Mouse (Mus musculus): ENCODE data around the gene Tbc1d9.

Tbc1d9 gene

DNA sequence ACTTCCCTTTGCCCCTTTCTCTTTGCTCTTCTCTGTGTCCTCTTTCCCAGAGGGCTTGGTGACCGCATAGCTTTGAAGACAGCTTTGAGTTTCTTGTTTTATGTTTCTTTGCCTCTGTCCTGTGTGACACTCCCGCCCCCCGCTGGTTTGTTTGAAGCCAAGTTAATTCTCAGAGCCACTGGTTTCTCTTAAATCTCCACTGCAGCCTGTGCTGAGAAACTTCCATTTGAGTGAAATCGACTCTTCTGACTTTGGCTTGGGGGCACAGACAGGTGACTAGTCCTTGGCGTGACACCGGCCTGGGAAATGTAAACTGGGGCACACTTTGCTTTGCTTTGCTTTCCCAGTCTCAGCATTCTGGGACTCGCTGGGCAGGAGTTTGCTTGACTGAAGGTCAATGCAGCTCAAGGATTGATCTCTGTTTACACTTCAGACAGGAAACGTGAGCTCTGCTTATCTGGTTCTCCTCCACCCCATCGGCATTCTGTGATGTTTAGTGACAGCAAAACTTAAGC lies 13.1 kb downstream of the Tbc1d9 start:
- DNase-seq (ENCODE audit: low spot score), result no peak

DNA sequence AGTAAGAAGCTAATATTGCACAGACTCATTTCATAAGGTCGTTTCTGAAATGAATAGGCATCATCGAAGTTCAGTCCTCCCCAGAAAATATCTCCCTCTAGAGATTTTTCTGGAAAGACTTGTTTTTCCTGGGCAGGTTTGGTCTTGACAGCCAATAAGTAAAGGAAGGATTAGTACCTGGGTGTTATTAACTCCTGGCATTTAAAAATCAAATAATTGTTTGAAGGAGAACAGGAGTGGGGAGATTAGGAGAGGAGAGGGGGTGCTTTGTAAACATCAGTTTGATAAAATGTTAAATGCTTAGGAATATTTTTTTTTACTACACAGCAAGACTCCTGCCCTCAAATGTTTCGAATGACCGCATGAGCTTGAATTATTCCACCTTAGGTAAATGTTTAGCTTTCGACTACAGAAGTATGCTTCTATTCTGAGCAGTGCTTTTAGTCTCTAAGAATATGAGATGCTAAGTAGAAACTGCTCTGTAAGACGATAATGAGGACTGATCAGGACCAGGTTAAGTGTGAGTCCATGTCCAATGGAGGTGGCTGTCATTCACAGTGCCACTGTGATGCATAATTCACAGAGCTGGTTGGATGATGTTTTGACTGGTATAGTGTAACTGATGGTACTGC lies 16.8 kb downstream of the Tbc1d9 start:
- DNase-seq (ENCODE audit: low spot score), result no peak

DNA sequence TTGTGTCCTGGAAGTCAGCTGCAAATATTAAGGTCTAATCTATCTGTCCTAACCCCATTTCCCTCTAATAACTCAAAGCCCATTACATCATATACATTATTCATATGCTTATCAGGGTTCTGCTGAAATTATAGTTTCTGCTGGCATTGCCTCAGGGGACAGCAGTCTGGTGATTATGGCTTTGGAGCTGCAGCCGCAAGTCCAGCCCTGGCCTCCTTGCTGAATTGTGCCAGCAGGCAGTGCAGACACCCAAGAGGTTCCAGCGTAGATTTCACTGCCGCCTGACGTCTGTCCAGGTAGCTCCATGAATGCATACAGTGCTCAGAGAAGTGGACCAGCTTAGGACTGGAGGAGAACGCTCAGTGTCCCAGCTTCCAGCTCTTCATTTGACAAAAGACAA lies 17.6 kb downstream of the Tbc1d9 start:
- no peak for DNase-seq (ENCODE audit: low spot score)

DNA sequence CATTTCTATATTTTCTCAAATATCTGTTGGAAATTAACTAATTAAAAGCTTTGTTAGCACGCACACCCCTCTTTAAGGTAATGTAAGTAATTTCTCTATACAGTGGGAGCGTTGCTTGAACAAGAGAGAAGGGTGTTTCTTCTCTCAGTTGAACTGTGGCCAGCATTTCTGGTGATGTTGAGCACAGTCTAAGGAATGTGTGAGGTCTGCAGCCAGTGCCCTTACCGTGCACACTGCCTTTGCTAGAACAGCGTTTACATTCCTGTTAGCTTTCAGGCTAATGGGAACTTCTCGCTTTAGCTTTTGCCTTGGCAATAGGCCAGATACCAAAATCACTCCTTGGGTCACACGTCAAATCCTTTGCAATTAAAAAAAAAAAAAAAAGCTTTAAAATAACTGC lies 21.2 kb downstream of the Tbc1d9 start:
- DNase-seq (ENCODE audit: low spot score), result peak; percentile 63

DNA sequence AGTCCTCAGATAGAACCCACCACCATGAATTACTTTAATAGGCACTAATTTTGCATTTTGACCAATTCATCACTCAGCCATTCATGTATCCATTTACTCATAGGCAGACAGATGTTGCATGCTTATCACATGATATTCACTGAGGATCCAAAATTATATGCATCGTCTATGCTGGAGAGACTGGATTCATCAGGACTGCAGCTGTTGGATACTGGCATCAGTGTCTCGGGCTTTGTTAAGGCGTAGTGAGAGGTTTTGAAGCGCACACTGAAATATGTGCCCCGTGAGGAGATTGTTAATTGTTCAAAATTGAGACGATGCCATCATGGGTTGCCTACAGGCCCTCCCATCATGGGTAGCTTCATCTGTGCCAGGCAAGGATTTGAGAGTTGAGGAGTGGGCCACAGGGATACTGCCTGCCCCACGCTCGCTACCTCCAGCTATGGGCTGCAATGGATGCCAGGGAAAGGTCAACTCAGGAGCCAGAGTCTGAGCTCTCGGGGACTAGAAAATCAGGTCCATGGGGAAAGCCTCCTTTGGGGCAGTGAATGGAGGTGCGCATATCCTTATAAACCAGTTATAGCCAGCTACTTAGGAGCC lies 22.3 kb downstream of the Tbc1d9 start:
- no peak for DNase-seq (ENCODE audit: low spot score)

DNA sequence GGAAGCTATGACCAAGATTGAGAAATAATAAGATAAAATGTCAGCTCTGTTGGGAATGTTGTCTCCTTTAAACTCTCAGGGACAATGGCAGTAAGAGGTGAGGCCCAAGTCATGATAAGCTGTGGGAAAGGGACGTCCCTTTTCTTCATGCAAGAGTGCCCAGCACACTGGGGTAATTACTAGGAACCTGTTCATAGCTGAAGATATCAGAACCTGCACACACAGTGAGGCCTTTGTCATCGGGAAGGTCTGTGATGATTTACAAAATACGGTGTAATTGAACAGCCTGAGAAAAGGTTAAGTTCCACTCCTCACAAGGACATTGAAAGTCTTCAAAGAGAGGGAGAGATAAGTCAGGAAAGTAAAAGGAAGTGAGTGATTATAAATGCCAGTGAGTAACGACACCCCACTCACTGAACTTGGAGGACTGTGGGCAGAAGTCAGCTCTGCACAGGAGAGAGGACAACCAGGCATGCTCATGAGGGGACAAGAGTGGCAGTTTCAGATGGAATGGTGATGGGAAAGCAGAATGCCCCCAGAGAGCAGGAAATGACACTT lies 24.5 kb downstream of the Tbc1d9 start:
- no peak for DNase-seq (ENCODE audit: low spot score)

- DNase-seq (ENCODE audit: low spot score), result no peak
Observed at GRCm38 (mm10) chr8:83196088-83196487, 30.9 kb downstream of the Tbc1d9 start.

DNA sequence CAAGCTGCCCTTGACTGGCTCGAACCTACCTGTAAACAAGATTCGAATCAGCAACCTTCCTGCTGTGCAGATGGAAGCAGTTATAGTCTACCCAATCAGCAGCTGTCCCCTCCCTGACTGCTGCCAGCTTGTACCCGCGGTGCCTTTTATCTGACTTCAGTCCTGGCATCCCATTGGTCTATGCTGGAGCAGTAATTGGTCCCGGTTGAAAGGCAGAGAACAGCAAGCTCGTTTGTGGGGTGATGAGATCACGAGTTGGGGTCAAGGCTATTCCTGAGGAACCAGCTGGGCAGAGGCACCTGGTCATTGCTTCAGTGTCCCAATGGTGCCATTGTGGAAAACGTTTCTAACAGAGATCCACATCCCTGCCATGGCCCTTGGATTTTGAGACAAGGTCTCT lies 34.6 kb downstream of the Tbc1d9 start:
- DNase-seq (ENCODE audit: low spot score), result no peak

DNA sequence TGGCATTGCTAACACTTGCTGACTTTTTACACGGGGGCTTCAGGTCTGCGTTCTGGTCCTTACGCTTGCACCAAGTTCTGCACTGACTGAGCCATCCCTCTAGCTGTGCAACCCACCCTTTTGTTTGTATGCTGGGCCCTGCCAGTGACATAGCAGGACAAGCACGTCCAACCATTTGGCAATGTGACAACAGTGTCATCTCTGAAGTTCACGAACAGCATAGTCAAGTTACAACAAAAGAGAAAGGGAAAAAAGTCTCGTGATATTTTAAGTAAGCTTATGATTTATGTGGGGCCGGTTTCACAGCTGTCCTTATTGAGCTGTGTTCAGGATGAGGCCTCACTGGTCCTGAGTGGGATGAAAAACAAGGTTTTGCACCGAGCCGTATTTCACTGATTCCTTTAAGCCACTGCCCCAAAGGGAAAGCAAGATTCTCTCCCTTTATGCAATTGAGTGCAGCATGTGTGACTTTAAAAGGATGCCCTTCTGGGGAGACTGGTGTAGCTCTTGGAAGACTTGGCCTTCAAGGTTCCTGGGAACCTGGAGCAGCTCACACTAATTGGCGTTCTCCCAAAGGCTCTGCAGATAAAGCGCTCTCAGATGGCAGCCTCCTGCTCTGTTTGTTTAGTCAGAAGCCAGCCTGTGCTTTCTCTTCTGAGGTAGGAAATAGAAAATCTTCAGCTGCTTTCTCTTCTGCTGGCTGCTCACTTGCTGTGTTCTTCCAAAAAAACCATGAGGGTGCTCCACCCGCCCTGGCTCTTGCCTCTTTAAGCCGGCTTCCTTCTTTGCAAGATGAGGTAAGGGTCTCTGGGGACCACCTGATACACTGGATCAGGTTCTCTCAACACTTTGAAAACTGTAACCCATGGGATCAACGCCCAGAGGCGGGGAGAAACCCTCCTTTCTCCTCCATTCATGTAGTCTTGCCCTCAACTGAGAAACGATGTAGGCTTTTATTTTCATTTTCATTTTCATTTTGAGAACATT lies 35.3 kb downstream of the Tbc1d9 start:
- no peak for DNase-seq (ENCODE audit: low spot score)

DNA sequence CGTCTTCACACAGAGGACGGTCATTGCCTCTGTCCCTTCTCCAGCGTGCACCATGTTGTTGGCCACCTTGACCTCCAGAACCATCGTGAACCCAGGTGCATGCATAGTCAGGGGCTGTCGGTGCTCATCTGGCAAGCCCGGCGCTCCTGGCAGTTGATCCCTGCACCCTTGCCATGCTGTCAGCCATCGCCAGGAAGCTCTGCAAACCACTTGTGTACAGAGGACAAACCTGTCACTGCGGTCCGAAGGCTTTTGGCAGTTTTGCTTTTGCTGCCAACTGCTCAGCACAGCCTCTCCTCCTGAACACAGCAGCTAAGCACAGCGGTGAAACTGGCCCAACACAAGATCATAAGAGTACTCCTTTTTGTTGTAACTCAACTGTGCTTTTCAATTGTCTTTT lies 37.8 kb downstream of the Tbc1d9 start:
- DNase-seq (ENCODE audit: low spot score), result no peak

- DNase-seq (ENCODE audit: low spot score), result no peak
Observed at GRCm38 (mm10) chr8:83205907-83206306, 40.8 kb downstream of the Tbc1d9 start.

DNA sequence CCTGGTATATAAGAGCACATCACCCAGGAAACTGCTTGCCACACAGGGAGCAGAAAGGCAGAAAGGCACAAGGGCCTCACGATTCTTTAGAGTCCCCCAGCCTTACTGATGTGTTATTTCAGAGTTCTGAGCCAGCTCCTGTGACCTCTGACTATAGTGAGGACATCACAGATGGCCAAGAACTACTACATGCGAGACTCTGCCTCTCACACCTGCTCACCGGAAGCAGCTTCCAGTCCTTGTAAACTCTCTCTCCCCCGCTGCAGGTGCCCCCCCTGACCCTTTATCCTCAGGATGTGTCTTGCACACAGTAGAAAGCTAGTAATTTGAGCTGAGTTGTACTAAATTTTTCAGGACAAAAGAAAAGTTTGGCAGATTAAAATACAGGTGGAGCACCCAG lies 44.4 kb downstream of the Tbc1d9 start:
- DNase-seq (ENCODE audit: low spot score), result no peak

DNA sequence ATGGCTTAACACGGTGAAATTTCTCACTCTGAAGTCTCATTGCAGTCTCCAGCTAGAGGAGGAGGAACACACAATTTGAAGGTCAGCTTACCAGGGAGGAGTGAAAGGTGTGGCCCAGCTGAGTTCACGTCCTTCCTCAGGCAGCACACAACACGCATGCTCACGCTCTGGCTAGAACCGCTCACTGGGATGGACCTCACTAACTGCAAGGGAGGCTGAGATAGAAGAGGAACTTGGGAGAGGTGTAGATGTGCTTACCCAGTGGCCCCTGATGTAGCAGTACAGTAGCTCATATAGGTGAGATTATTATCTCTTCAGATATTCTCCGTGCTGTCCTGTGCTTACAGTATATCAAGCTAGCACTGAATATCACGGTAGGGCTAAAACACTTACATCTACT lies 45.5 kb downstream of the Tbc1d9 start:
- DNase-seq (ENCODE audit: low spot score), result no peak

DNA sequence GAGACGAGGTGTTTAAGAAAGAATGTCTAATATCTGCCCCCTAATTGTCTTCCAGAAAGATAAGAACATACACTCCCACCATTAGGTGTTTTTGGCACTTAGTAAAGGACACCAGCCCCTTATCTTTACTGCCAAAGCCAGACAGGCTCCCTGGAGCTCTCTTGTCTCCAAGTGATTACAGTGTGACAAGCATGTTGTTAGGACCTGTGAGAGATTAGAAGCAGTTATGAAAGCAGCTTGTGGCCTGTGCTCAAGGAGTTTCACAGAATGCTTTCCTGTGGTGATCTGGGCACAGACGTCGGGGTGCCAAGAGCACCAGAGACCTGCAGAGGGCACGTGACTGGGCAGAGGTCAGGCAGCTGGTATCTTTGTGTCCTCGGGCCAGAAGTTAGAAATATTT lies 49.9 kb downstream of the Tbc1d9 start:
- no peak for DNase-seq (ENCODE audit: low spot score)

- no peak for DNase-seq (ENCODE audit: low spot score)
Observed at GRCm38 (mm10) chr8:83216520-83216919, 51.4 kb downstream of the Tbc1d9 start.

GRCm38 (mm10) chr8:83217196-83217595 lies 52.0 kb downstream of the Tbc1d9 start:
- DNase-seq (ENCODE audit: low spot score), result no peak

- no peak for DNase-seq (ENCODE audit: low spot score)
Observed at GRCm38 (mm10) chr8:83217891-83218290, 52.7 kb downstream of the Tbc1d9 start.

DNA sequence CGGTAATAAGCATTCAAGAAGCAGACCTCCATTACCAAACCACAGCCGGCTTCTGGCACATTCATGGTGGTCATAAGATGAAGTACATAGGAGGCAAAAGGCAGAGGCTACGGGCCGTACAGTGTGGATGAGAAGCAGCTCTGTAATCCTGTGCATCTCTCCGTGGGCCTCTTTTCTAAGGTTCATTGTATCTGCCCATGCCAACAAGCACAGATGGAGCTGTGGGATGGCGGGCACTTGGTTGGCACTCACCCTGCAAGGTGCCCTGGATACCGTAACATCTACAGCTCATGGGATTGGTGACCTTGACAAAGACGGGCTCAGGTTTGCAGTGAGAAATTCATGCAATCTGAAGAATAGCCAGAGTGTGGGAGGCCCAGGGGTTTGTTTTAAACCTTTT lies 54.2 kb downstream of the Tbc1d9 start:
- DNase-seq (ENCODE audit: low spot score), result no peak

DNA sequence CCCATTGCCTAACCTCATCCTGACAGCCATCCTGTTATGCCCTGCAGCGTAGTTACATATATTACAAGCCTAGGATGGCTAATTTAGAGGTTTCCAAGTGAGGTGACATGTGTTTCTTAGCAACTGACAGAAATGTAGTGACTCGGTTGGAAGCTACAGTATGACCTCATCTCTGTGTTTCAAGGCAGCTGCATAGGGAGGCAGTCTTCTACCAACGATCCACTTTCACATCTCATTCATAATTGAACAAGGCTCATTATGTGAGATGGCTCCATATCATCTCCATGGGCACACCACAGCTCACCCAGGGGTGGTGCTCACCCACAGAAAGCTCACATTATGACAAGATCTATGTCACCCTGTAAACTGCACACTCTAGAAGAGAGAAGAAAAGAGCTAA lies 55.6 kb downstream of the Tbc1d9 start:
- DNase-seq (ENCODE audit: low spot score), result no peak

DNA sequence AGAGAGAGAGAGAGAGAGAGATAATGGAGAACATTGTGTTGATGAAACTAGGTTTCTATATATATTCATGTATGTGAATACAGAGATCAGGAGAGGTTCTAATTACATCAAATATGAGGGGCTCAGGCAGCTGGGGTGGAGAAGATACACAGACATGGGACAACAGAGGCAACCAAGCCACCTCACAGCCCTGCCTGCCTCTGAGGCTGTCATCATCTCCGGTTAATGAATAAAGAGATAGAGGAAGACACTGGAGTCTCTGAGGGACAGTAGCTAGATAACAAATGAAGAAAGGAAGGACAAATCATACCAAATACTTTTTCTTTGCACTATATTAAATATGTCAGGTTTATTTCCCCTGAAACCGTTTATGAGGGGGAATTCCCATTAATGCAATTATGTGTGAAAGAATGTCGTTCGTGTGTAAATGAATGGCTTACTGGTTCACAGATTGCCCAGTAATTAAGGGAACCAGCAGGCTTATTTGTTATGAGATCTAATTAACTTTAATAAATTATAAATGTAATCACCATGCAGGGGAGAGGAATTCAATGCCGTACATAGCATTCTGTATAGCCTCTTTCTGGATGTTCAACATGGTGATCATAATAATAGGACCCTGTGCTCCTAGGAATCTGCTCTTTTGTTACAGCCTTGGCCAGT lies 59.7 kb downstream of the Tbc1d9 start:
- DNase-seq (ENCODE audit: low spot score), result no peak

- no peak for DNase-seq (ENCODE audit: low spot score)
Observed at GRCm38 (mm10) chr8:83225598-83225997, 60.4 kb downstream of the Tbc1d9 start.

DNA sequence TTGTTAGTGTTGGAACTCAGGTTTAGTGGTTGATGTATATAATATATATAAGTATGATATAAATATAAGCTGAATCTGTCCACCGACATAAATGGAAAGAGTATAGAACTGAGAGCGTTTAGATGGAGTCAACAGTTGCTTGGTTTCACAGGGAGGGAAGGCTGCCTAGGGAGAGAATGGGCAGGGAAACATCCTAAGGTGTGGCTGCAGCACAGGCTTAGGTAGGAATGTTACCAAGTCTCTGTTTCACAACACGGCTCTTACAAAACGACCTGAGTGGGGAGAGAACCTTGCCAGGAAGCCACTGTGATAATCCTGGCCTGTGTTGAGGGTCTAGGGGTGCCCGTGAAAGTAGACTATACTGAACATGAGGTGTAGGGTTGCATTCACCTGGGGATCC lies 62.2 kb downstream of the Tbc1d9 start:
- no peak for DNase-seq (ENCODE audit: low spot score)
